Mouse (Mus musculus): ENCODE results near the gene Patj. TPM values are rescaled to one million over a fixed set of nuclear protein-coding genes. Genes with fewer than 3 reads are reported as not detected.

Patj gene
- polyA plus RNA-seq, 2 experiments from 2014 or later, result 11.9 to 13.9 TPM

- no peak for ATAC-seq
Observed at GRCm38 (mm10) chr4:98728716-98729115, 333.1 kb downstream of the Patj start.

GRCm38 (mm10) chr4:98733660-98734059 is 338.1 kb downstream of the Patj start:
- ATAC-seq, result no peak

GRCm38 (mm10) chr4:98739753-98740152 is 344.2 kb downstream of the Patj start:
- ATAC-seq, result no peak

DNA sequence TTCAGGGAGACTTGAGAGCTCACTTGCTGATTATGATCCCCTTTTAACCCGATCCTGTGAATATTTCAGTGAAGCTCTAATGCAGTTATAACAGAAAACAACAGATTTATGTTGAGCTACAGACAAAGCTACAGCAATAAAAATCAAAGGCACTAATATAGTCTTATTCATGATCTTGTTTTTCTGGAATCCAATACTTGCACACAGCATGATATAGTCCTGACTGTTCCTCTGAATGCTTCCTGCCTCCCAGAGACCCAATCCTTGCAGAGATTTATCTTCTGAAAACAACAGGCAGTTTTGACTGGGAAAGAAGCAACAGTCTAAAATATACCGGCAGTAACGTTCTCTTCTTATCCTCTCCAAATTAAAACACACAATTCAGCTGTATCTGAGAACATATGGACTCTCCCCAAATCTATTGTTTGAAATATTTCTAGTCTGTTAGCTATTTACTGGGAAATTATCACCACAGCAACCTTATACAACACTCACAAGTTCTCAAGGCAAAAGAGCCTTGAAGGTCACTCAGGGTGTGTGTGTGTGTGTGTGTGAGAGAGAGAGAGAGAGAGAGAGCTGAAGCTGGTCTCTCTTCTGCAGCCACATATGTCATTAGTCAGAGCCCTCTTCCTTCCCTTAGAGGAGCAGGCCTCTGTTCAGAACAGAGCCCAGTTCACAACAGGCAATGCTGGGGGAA is 347.8 kb downstream of the Patj start:
- ATAC-seq, result no peak

DNA sequence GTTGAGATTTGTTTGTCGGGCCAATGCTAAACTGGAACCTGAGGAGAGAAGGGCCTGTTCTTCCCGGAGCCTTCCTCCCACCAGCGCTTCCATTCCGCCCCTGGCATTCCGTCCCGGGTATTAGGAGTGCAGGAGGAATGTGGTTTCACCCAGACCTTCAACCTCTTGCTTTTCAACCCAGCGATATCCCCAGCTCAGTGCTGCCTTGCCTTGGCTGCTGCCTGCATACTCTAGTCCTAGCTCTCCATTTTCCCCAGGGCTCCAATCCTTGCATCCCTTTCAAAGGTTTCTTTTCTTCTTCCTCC is 348.3 kb downstream of the Patj start:
- ATAC-seq, result no peak

GRCm38 (mm10) chr4:98754456-98754855 is 358.9 kb downstream of the Patj start:
- ATAC-seq, result no peak

DNA sequence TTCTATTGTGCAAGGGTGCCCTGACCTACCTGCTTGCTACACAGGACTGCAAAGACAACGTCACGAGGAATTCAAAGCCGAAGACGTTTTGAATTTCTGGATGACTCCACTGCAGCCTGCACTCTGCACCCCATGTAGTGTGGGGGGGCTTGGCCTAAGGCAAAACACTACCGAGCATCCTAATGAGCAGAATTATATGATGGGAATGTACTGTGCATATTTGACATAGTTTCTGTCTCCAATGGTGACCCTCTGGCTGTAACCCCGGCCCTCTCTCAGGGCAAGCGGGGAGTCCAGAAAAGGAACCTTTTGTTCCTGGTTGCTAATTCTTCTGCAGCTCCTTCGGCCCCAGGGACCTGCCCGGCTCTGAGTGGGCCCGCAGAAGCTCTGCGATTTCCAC is 360.6 kb downstream of the Patj start:
- no peak for ATAC-seq

- no peak for ATAC-seq
Observed at GRCm38 (mm10) chr4:98758012-98758821, 362.6 kb downstream of the Patj start.

DNA sequence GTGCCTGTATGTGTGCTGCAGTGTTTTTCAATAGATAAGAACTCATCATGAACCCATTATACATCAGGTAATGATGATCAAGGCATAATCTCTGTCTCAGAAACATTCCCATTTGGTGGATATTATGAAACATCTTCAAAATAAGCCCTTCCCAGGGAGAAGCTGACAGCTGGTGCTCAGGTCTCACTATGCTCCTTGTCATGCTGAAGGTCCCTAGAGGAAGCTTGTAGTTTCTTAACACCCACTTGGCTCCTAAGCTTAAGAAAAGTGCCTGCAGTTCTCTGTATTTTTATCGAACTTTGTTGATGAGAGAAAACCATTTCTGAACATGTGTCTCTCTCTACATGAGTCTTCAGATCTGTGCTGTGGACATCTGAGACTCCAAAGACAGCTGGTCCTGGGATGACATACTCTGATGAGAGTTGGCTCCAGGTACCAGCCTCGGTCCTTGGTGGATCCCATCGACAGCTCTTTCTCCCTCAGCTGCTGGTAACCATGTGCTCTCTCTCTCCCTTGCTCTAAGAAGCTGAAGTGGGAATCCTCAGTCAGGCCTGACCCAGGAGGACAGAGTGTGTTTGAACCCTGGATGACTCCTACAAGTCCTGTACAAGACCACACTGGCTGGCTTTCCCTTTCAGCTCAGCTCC is 363.4 kb downstream of the Patj start:
- ATAC-seq, result no peak

DNA sequence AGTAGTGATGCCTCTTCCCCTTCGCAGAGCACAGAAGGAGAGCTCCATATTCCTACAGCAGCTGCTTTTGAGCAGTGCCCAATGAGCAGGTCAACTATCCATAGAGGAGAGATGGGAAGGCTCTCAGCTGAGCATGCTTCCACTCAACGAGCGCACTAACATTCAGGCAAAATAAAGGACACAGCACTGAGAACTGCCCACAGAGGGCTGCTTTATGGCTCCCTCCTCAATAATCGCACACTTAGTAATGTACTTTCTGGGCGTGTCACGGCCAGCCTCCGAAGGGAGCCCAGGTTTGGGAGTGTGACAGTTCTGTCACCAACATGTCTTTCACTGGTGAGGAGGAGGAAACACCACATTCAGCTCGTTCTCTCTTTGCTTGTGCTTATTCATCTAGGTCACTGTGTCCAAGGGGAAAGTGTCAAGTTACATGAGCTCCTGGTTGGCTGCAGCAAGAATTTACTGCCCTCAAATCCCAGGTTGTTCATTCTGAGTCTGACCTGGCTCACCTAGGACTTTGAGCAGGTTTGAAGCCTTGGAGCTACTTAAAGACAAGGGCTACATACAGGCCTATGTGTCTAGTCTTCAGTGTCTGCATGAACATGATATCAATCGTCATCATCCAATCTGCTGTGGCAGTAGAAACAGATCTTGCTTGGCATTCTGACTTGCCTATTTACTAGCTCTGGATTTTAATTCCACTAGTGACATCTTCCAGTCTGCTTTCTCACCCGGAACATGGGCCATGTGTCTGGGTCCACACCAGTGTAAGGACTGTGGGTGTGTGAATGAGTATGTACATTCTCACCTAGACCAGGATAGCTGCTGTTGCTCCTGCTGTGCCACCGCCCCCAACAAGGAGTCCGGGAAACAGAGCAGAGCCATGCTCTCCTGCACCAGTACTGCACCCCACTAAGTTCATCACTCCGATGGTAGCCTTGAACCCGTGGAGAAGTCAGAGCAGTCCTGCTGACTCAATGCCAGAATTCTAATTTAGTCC is 371.8 kb downstream of the Patj start:
- no peak for ATAC-seq

Other genes starting within 250 kb of the Patj start
- gene Tm2d1, start 12.5 kb upstream of the Patj start, polyA plus RNA-seq (2017; shearing (Covaris generic)), result 10 to 100 TPM; 46.0 to 46.5 TPM